Mouse (Mus musculus) liver, adult 2 months (tissue): ENCODE data around the gene Sh3tc1.

Experiments used
- CTCF ChIP-seq: fragments of 200-500 bp; IDR thresholded peaks from 2 replicates; pipeline ENCODE4 v1.5.1; 2011; ENCODE audit warnings: low read depth, low read length, control low read depth
- POLR2A ChIP-seq: fragments of 200-500 bp; IDR thresholded peaks from 2 replicates; pipeline ENCODE4 v1.6.1; 2011; ENCODE audit warnings: low read length, control low read depth; ENCODE audit not compliant: insufficient read depth; ENCODE audit errors: extremely low read depth

GRCm38 (mm10) chr5:35672581-35672980, 67.2 kb downstream of the Sh3tc1 start:
- no peak for TF ChIP-seq POLR2A
- TF ChIP-seq CTCF, result no peak
